Mouse (Mus musculus): Measurements from ENCODE around the gene Yeats4.
"Not testable (repeated sequence)": the region's sequence is repeated elsewhere in the genome, so short reads cannot be mapped to it uniquely, and the experiment has no call there.

The Yeats4 gene

GRCm38 (mm10) chr10:117224102-117224990, at the start of gene Yeats4:
TSS of gene Yeats4 (minus strand) at chr10:117224507.
- DNase-seq, result peak; percentile 97

- DNase-seq, result no peak
Observed at GRCm38 (mm10) chr10:117272023-117272422, 47.7 kb upstream of the Yeats4 start.

GRCm38 (mm10) chr10:117259870-117260269, 35.6 kb upstream of the Yeats4 start:
- no peak for DNase-seq

- DNase-seq, result no peak
Observed at GRCm38 (mm10) chr10:117238603-117239002, 14.3 kb upstream of the Yeats4 start, which contains the start of gene 9530003J23Rik. TSS of gene 9530003J23Rik (minus strand) at chr10:117238703.

- DNase-seq, result no peak
Observed at GRCm38 (mm10) chr10:117235866-117236265, 11.6 kb upstream of the Yeats4 start.

GRCm38 (mm10) chr10:117234825-117235224, 10.5 kb upstream of the Yeats4 start:
- DNase-seq, result no peak

GRCm38 (mm10) chr10:117229826-117230225, 5.5 kb upstream of the Yeats4 start:
- DNase-seq, result no peak

- no peak for DNase-seq
Observed at GRCm38 (mm10) chr10:117226002-117226401, 1.7 kb upstream of the Yeats4 start.

GRCm38 (mm10) chr10:117225094-117225493, 787 bp upstream of the Yeats4 start:
- no peak for DNase-seq

- DNase-seq, result no peak
Observed at GRCm38 (mm10) chr10:117223758-117224101, 577 bp downstream of the Yeats4 start.

- DNase-seq, result no peak
Observed at GRCm38 (mm10) chr10:117222821-117223220, 1.5 kb downstream of the Yeats4 start.

- no peak for DNase-seq
Observed at GRCm38 (mm10) chr10:117218351-117218750, 6.0 kb downstream of the Yeats4 start.

GRCm38 (mm10) chr10:117217246-117217840, 7.0 kb downstream of the Yeats4 start:
- no peak for DNase-seq

GRCm38 (mm10) chr10:117216793-117217192, 7.5 kb downstream of the Yeats4 start:
- no peak for DNase-seq

GRCm38 (mm10) chr10:117216132-117216495, 8.2 kb downstream of the Yeats4 start:
- no peak for DNase-seq

- DNase-seq, result no peak
Observed at GRCm38 (mm10) chr10:117215409-117216131, 8.7 kb downstream of the Yeats4 start.

- DNase-seq, result no peak
Observed at GRCm38 (mm10) chr10:117211023-117211422, 13.3 kb downstream of the Yeats4 start.

GRCm38 (mm10) chr10:117209469-117209938, 14.8 kb downstream of the Yeats4 start:
- DNase-seq, result peak; percentile 15

- not testable (repeated sequence) for DNase-seq
Observed at GRCm38 (mm10) chr10:117208787-117209186, 15.5 kb downstream of the Yeats4 start.

- no peak for DNase-seq
Observed at GRCm38 (mm10) chr10:117208221-117208620, 16.1 kb downstream of the Yeats4 start.

GRCm38 (mm10) chr10:117206070-117206469, 18.2 kb downstream of the Yeats4 start:
- no peak for DNase-seq

- DNase-seq, result no peak
Observed at GRCm38 (mm10) chr10:117203558-117203981, 20.7 kb downstream of the Yeats4 start.

GRCm38 (mm10) chr10:117202981-117203557, 21.2 kb downstream of the Yeats4 start:
- DNase-seq, result no peak

Measured in cerebellum, adult 11 months (tissue).